Mouse (Mus musculus) spleen, postnatal 14 days (tissue): ENCODE data around the gene Zdhhc16.

Source experiments
- DNase-seq, 2 experiments: peaks; one replicate each; pipeline ENCODE4 v3.0.0; 2021 to 2022; ENCODE audit warnings: low spot score in 2 of 2

The Zdhhc16 gene

GRCm38 (mm10) chr19:41933179-41934086 is at the start of gene Zdhhc16, which contains the start of gene Exosc1:
TSS of gene Zdhhc16 (plus strand) at chr19:41933480.
TSS of gene Exosc1 (minus strand) at chr19:41933423.
- DNase-seq = peak; percentile 93 to 96

- no peak for DNase-seq
Measured at GRCm38 (mm10) chr19:41883882-41884281, 49.4 kb upstream of the Zdhhc16 start.

- DNase-seq = no peak
Measured at GRCm38 (mm10) chr19:41888191-41888590, 45.1 kb upstream of the Zdhhc16 start.

- no peak for DNase-seq
Measured at GRCm38 (mm10) chr19:41894959-41895358, 38.3 kb upstream of the Zdhhc16 start.

GRCm38 (mm10) chr19:41895460-41896318 is 37.6 kb upstream of the Zdhhc16 start, which contains the start of gene Rrp12:
TSS of gene Rrp12 (minus strand) at chr19:41896173.
- DNase-seq = peak; percentile 41 to 69

- no peak for DNase-seq
Measured at GRCm38 (mm10) chr19:41896319-41896711, 37.0 kb upstream of the Zdhhc16 start.

GRCm38 (mm10) chr19:41898860-41899259 is 34.4 kb upstream of the Zdhhc16 start:
- no peak for DNase-seq

GRCm38 (mm10) chr19:41900495-41901090 is 32.7 kb upstream of the Zdhhc16 start:
- no peak for DNase-seq

- no peak for DNase-seq
Measured at GRCm38 (mm10) chr19:41901696-41902095, 31.6 kb upstream of the Zdhhc16 start.

GRCm38 (mm10) chr19:41902848-41903593 is 30.3 kb upstream of the Zdhhc16 start:
- no peak for DNase-seq

- DNase-seq = no peak
Measured at GRCm38 (mm10) chr19:41905246-41905645, 28.0 kb upstream of the Zdhhc16 start.

GRCm38 (mm10) chr19:41906311-41907078 is 26.8 kb upstream of the Zdhhc16 start:
- no peak for DNase-seq

GRCm38 (mm10) chr19:41907079-41907760 is 26.1 kb upstream of the Zdhhc16 start:
- no peak for DNase-seq

- DNase-seq = no peak
Measured at GRCm38 (mm10) chr19:41908736-41909135, 24.5 kb upstream of the Zdhhc16 start.

- DNase-seq = no peak
Measured at GRCm38 (mm10) chr19:41910396-41910795, 22.9 kb upstream of the Zdhhc16 start.

- DNase-seq = peak; percentile 94 to 95
Measured at GRCm38 (mm10) chr19:41911178-41912073, 21.9 kb upstream of the Zdhhc16 start, which contains the start of gene Pgam1. TSS of gene Pgam1 (plus strand) at chr19:41911923.

GRCm38 (mm10) chr19:41912121-41913080 is 20.9 kb upstream of the Zdhhc16 start:
- DNase-seq = peak; percentile 15 to 28
